Mouse (Mus musculus) hindbrain, embryonic 15.5 days (tissue): ENCODE measurements around the gene Batf. TPM values are rescaled to one million over a fixed set of nuclear protein-coding genes. Genes with fewer than 3 reads are reported as not detected.

ENCODE experiments used
- ATAC-seq: fragments of 200-750 bp; cut with Nextera tagmentation; 2 replicates; pipeline ENCODE4 v1.8.0; 2017; ENCODE audit warnings: low read depth, moderate number of reproducible peaks, moderate TSS enrichment; ENCODE audit not compliant: low FRiP score
- H3K27ac ChIP-seq: fragments of 300-500 bp; sonication (generic); replicated peaks from 2 replicates; pipeline ENCODE4 v1.5.1; 2015; ENCODE audit warnings: mild to moderate bottlenecking, inconsistent platforms
- H3K27me3 ChIP-seq: fragments of 300-500 bp; sonication (generic); 2 replicates; pipeline ENCODE4 v1.6.1; 2015; ENCODE audit warnings: control low read depth, inconsistent platforms
- H3K36me3 ChIP-seq: fragments of 300-500 bp; sonication (generic); 2 replicates; pipeline ENCODE4 v1.6.1; 2015; ENCODE audit warnings: control low read depth, inconsistent platforms
- H3K4me1 ChIP-seq: fragments of 300-500 bp; sonication (generic); replicated peaks from 2 replicates; pipeline ENCODE4 v1.6.1; 2015; ENCODE audit warnings: control low read depth, inconsistent platforms
- H3K4me2 ChIP-seq: fragments of 300-500 bp; sonication (generic); 2 replicates; pipeline ENCODE4 v1.6.1; 2015; ENCODE audit warnings: moderate library complexity, mild to moderate bottlenecking, inconsistent platforms
- H3K4me3 ChIP-seq: fragments of 300-500 bp; sonication (generic); 2 replicates; pipeline ENCODE4 v1.5.1; 2015; ENCODE audit warnings: mild to moderate bottlenecking, inconsistent platforms
- H3K9ac ChIP-seq: fragments of 300-500 bp; sonication (generic); 2 replicates; pipeline ENCODE4 v1.6.1; 2015; ENCODE audit warnings: inconsistent platforms
- H3K9me3 ChIP-seq: fragments of 300-500 bp; sonication (generic); 2 replicates; pipeline ENCODE4 v1.6.1; 2016; ENCODE audit warnings: control low read depth, inconsistent platforms
- WGBS: fragments of 180-500 bp; shearing (Covaris S2); methylation state at CpG from one replicate; pipeline ENCODE4 v1.1.7; 2015; 5-methylcytosine and 5-hydroxymethylcytosine counted together
- polyA plus RNA-seq: library from polyadenylated mRNA; unstranded; fragments of >200 nt; fragmentation: Nextera tagmentation; extraction: Ambion mirVana; gene quantifications from 2 replicates; pipeline ENCODE4 v1.2.1, GENCODE M21; 2015

Batf gene
- polyA plus RNA-seq, 1 experiment from 2014 or later, result 1.3 TPM

GRCm38 (mm10) chr12:85736203-85736602 lies 49.7 kb downstream of the Batf start:
- Histone ChIP-seq H3K4me1 (no peaks in the 10 kb centered on the region), H3K27ac (no peak overlapping the region), H3K4me2 (no peak overlapping the region), H3K9ac (no peak overlapping the region), H3K4me3 (no peak overlapping the region), H3K27me3 (no peaks in the 10 kb centered on the region), H3K36me3 (no peaks in the 10 kb centered on the region), H3K9me3 (no peaks in the 10 kb centered on the region)
- no peak for ATAC-seq
- 87% methylated on average over 2 of the region's 2 CpGs for WGBS

- no peaks in the 10 kb centered on the region for H3K4me1 ChIP-seq
- no peaks in the 10 kb centered on the region for H3K36me3 ChIP-seq
- H3K4me2 ChIP-seq, result no peak overlapping the region
- H3K9ac ChIP-seq, result no peak overlapping the region
- H3K27me3 ChIP-seq, result no peaks in the 10 kb centered on the region
- no peak overlapping the region for H3K27ac ChIP-seq
- 79% methylated on average over 3 of the region's 3 CpGs for WGBS
- H3K9me3 ChIP-seq, result no peaks in the 10 kb centered on the region
- H3K4me3 ChIP-seq, result no peak overlapping the region
- ATAC-seq, result no peak
These were observed 50.5 kb downstream of the Batf start for GRCm38 (mm10) chr12:85736960-85737359.

- peak within 1 kb of the TSS; percentile 38 for H3K4me3 ChIP-seq
- peak within 1 kb of the TSS; percentile 85 for H3K4me2 ChIP-seq
- no peaks in the 10 kb centered on the region for H3K9me3 ChIP-seq
- ATAC-seq, result peak; percentile 76
- H3K9ac ChIP-seq, result peak within 1 kb of the TSS; percentile 36; the same call in 1 of the 2 replicates
- peak within 1 kb of the TSS; percentile 23; the same call in 1 of the 2 replicates for H3K27ac ChIP-seq
- peaks cover 9% of the 10 kb centered on the region; the same call in 1 of the 2 replicates for H3K27me3 ChIP-seq
- H3K4me1 ChIP-seq, result peaks cover 12% of the 10 kb centered on the region
- WGBS, result under 1% methylated on average over 51 of the region's 51 CpGs
- H3K36me3 ChIP-seq, result no peaks in the 10 kb centered on the region
These were observed 59.6 kb downstream of the Batf start, which contains the start of gene Flvcr2 for GRCm38 (mm10) chr12:85745827-85746695. Gene Flvcr2, plus strand, starts transcription at chr12:85746539.

- peak overlapping the region; percentile 38 for H3K4me3 ChIP-seq
- peak; percentile 30; the same call in 1 of the 2 replicates for ATAC-seq
- 21% methylated on average over 21 of the region's 21 CpGs for WGBS
- H3K27me3 ChIP-seq, result peaks cover 9% of the 10 kb centered on the region; the same call in 1 of the 2 replicates
- H3K9me3 ChIP-seq, result no peaks in the 10 kb centered on the region
- no peak overlapping the region for H3K27ac ChIP-seq
- peak overlapping the region; percentile 85 for H3K4me2 ChIP-seq
- H3K9ac ChIP-seq, result peak overlapping the region; percentile 36; the same call in 1 of the 2 replicates
- no peaks in the 10 kb centered on the region for H3K36me3 ChIP-seq
- peaks cover 12% of the 10 kb centered on the region for H3K4me1 ChIP-seq
These were observed 60.3 kb downstream of the Batf start for GRCm38 (mm10) chr12:85746696-85747219.

- no peaks in the 10 kb centered on the region for H3K9me3 ChIP-seq
- 0 out of 2 replicates have a peak overlapping the region, but pooled peaks have one; percentile 38 for H3K4me3 ChIP-seq
- WGBS, result 86% methylated on average over 10 of the region's 10 CpGs
- peaks cover 9% of the 10 kb centered on the region; the same call in 1 of the 2 replicates for H3K27me3 ChIP-seq
- H3K4me1 ChIP-seq, result peaks cover 12% of the 10 kb centered on the region
- H3K27ac ChIP-seq, result no peak overlapping the region
- H3K4me2 ChIP-seq, result peak overlapping the region; percentile 85
- H3K36me3 ChIP-seq, result no peaks in the 10 kb centered on the region
- no peak overlapping the region for H3K9ac ChIP-seq
- no peak for ATAC-seq
These were observed 60.9 kb downstream of the Batf start for GRCm38 (mm10) chr12:85747343-85747742.

GRCm38 (mm10) chr12:85749861-85750260 lies 63.4 kb downstream of the Batf start:
- Histone ChIP-seq H3K9ac (no peak overlapping the region), H3K9me3 (no peaks in the 10 kb centered on the region), H3K27me3 (peaks cover 9% of the 10 kb centered on the region; the same call in 1 of the 2 replicates), H3K36me3 (no peaks in the 10 kb centered on the region), H3K4me1 (peaks cover 12% of the 10 kb centered on the region), H3K4me3 (no peak overlapping the region), H3K4me2 (no peak overlapping the region), H3K27ac (no peak overlapping the region)
- WGBS, result 91% methylated on average over 9 of the region's 9 CpGs
- ATAC-seq, result no peak

GRCm38 (mm10) chr12:85752116-85752515 lies 65.6 kb downstream of the Batf start:
- no peak overlapping the region for H3K4me2 ChIP-seq
- H3K9me3 ChIP-seq, result no peaks in the 10 kb centered on the region
- H3K4me3 ChIP-seq, result no peak overlapping the region
- H3K9ac ChIP-seq, result no peak overlapping the region
- no peak overlapping the region for H3K27ac ChIP-seq
- no peaks in the 10 kb centered on the region for H3K4me1 ChIP-seq
- H3K27me3 ChIP-seq, result peaks cover 5% of the 10 kb centered on the region; the same call in 1 of the 2 replicates
- 88% methylated on average over 6 of the region's 6 CpGs for WGBS
- H3K36me3 ChIP-seq, result no peaks in the 10 kb centered on the region
- ATAC-seq, result no peak

- H3K27me3 ChIP-seq, result no peaks in the 10 kb centered on the region
- H3K36me3 ChIP-seq, result no peaks in the 10 kb centered on the region
- H3K4me2 ChIP-seq, result no peak overlapping the region
- no peak overlapping the region for H3K27ac ChIP-seq
- WGBS, result 51% methylated on average over 2 of the region's 2 CpGs
- no peak overlapping the region for H3K4me3 ChIP-seq
- H3K4me1 ChIP-seq, result no peaks in the 10 kb centered on the region
- no peaks in the 10 kb centered on the region for H3K9me3 ChIP-seq
- no peak overlapping the region for H3K9ac ChIP-seq
- no peak for ATAC-seq
These were observed 66.8 kb downstream of the Batf start for GRCm38 (mm10) chr12:85753223-85753622.

- Histone ChIP-seq H3K27ac (no peak overlapping the region), H3K36me3 (no peaks in the 10 kb centered on the region)
These were observed 68.3 kb downstream of the Batf start for GRCm38 (mm10) chr12:85754611-85755265.

GRCm38 (mm10) chr12:85756455-85756854 lies 70.0 kb downstream of the Batf start:
- Histone ChIP-seq H3K4me1 (no peaks in the 10 kb centered on the region), H3K27ac (no peak overlapping the region), H3K9me3 (no peaks in the 10 kb centered on the region), H3K4me2 (no peak overlapping the region), H3K4me3 (no peak overlapping the region), H3K9ac (no peak overlapping the region), H3K27me3 (no peaks in the 10 kb centered on the region), H3K36me3 (no peaks in the 10 kb centered on the region)
- no peak for ATAC-seq
- 76% methylated on average over 3 of the region's 3 CpGs for WGBS

More at GRCm38 (mm10) chr12:85754611-85755265, 68.3 kb downstream of the Batf start:
- Histone ChIP-seq H3K4me1 (no peaks in the 10 kb centered on the region), H3K9me3 (no peaks in the 10 kb centered on the region), H3K27me3 (no peaks in the 10 kb centered on the region), H3K4me3 (no peak overlapping the region), H3K4me2 (no peak overlapping the region), H3K9ac (no peak overlapping the region)
- 80% methylated on average over 5 of the region's 5 CpGs for WGBS
- no peak for ATAC-seq

GRCm38 (mm10) chr12:85757074-85757473 lies 70.6 kb downstream of the Batf start:
- Histone ChIP-seq H3K36me3 (no peaks in the 10 kb centered on the region), H3K27me3 (no peaks in the 10 kb centered on the region), H3K27ac (no peak overlapping the region), H3K4me2 (no peak overlapping the region), H3K9ac (no peak overlapping the region), H3K9me3 (no peaks in the 10 kb centered on the region), H3K4me1 (no peaks in the 10 kb centered on the region), H3K4me3 (no peak overlapping the region)
- no peak for ATAC-seq
- 77% methylated on average over 3 of the region's 3 CpGs for WGBS
